Mouse (Mus musculus) ES-Bruce4 (cell line): ENCODE data around the gene Ints7.

Experiments
- CTCF ChIP-seq: IDR thresholded peaks from one replicate; pipeline ENCODE4 v1.8.1; 2011; ENCODE audit warnings: low read depth, low read length
- EP300 ChIP-seq: IDR thresholded peaks from 2 replicates; pipeline ENCODE4 v1.6.1; 2011; ENCODE audit warnings: low read depth, low read length; ENCODE audit not compliant: insufficient read depth
- POLR2A ChIP-seq: IDR thresholded peaks from one replicate; pipeline ENCODE4 v1.8.1; 2011; ENCODE audit warnings: low read length; ENCODE audit not compliant: insufficient read depth

DNA sequence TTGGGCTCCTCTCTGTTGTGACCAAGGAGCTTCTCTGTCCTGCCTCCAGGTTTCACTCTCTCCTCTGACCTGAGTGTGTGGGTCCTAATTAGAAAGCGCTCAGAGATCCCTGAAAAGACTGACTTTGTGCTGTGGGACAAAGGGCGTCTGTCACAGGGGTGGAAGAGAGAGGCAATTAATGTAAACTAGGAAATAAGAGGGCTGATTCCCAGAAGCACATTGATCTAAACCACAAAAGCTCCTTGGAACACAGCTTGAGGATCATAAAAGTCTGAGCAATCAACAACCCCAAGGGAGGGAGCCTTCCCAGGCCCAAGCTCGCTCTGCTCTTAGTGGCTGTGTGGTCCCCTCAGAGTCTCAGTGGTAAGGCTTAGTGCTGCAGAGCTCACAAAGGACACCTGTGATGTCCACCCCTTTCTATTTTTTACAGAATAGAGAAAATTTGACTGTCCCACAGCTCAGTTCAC lies 53.8 kb downstream of the Ints7 start:
- no peak for TF ChIP-seq CTCF
- no peak for TF ChIP-seq POLR2A
- TF ChIP-seq EP300, result no peak
